Mouse (Mus musculus) G1E (cell line): Measurements from ENCODE around the gene Rap1gds1. TPM values are rescaled to one million over a fixed set of nuclear protein-coding genes. Genes with fewer than 3 reads are reported as not detected.

ENCODE experiments used
- ATAC-seq: 2 replicates; pipeline ENCODE4 v1.8.0; 2016; ENCODE audit warnings: mild to moderate bottlenecking; ENCODE audit not compliant: insufficient number of reproducible peaks, poor library complexity, low FRiP score, severe bottlenecking; ENCODE audit errors: extremely low read depth
- DNase-seq: peaks from one replicate; pipeline ENCODE4 v3.0.0; 2012; ENCODE audit warnings: low spot score
- H3K27me3 ChIP-seq: 2 replicates; pipeline ENCODE4 v1.6.1; 2012; ENCODE audit warnings: mild to moderate bottlenecking, low read length, inconsistent platforms; ENCODE audit not compliant: insufficient read depth
- H3K36me3 ChIP-seq: replicated peaks from 2 replicates; pipeline ENCODE3; 2012; ENCODE audit warnings: mild to moderate bottlenecking, inconsistent platforms
- H3K4me1 ChIP-seq: 2 replicates; pipeline ENCODE4 v1.6.1; 2012; ENCODE audit warnings: low read depth, low read length, inconsistent platforms, mixed read lengths; ENCODE audit not compliant: insufficient read depth
- H3K4me3 ChIP-seq: 2 replicates; pipeline ENCODE4 v1.5.1; 2012; ENCODE audit warnings: low read depth, mild to moderate bottlenecking, inconsistent platforms, low read length, moderate library complexity, mixed read lengths
- H3K9me3 ChIP-seq: replicated peaks from 2 replicates; pipeline ENCODE4 v1.6.1; 2012; ENCODE audit warnings: inconsistent platforms
- CTCF ChIP-seq: IDR thresholded peaks from 2 replicates; pipeline ENCODE4 v1.5.1; 2012; ENCODE audit warnings: low read depth, low read length, inconsistent platforms, mixed read lengths
- GATA1 ChIP-seq: IDR thresholded peaks from 2 replicates; pipeline ENCODE4 v1.6.1; 2012; ENCODE audit warnings: borderline replicate concordance, low read length, inconsistent platforms, mixed read lengths
- GATA2 ChIP-seq: IDR thresholded peaks from 2 replicates; pipeline ENCODE4 v1.6.1; 2012; ENCODE audit warnings: low read depth, low read length, inconsistent platforms, borderline replicate concordance
- POLR2AphosphoS5 ChIP-seq: IDR thresholded peaks from 2 replicates; pipeline ENCODE4 v1.6.1; 2012; ENCODE audit warnings: low read depth, low read length, inconsistent platforms; ENCODE audit not compliant: insufficient replicate concordance
- TAL1 ChIP-seq: conservative IDR thresholded peaks from 2 replicates; pipeline ENCODE4 v1.6.1; 2012; ENCODE audit warnings: low read depth, low read length, inconsistent platforms, mixed read lengths
- polyA plus RNA-seq: library from polyadenylated mRNA; stranded (reverse); fragments of >175 nt; gene quantifications from 2 replicates; pipeline ENCODE4 v1.2.3, GENCODE M21; 2012
- total RNA-seq, 2 experiments: library from RNA; stranded (forward) in 1 of 2; stranded (reverse) in 1 of 2; fragments of 200-1000 nt in 1 of 2; fragments of >200 nt in 1 of 2; fragmentation: Nextera tagmentation in 1 of 2; gene quantifications; 2 replicates each; pipeline ENCODE4 v1.2.3; 2014 to 2017

Gene Rap1gds1
- total and polyA plus RNA-seq, 3 experiments, result 8.5 to 74.9 (median 35.4) TPM

- ATAC-seq, result no peak
- H3K4me1 ChIP-seq, result peaks cover 4% of the 10 kb centered on the region; the same call in 1 of the 2 replicates
These were observed 10.9 kb downstream of the Rap1gds1 start for GRCm38 (mm10) chr3:139064076-139064475.

DNA sequence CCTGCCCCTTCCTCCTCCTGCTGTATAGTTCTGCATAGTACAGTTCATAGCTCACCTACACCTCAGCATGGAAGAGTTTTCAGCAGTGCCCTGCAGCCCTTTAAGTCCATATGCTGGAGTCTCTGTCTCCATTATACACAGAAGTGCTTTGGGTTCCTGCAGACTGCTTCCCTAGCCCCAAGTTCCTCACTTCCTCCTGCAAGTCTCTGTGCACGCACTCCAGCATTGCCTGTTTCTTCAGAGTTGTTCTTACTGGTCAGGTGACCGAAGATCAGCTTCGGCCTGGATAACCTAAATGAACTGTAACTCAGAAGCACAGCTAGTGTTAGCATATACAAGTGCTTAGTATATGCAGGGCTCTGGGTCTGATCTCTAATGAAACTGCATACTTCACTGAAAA lies 12.9 kb downstream of the Rap1gds1 start:
- H3K4me3 ChIP-seq, result no peak overlapping the region
- no peak for DNase-seq
- H3K9me3 ChIP-seq, result no peaks in the 10 kb centered on the region
- no peaks in the 10 kb centered on the region for H3K27me3 ChIP-seq
- peaks cover 37% of the 10 kb centered on the region for H3K36me3 ChIP-seq
- no peak for TF ChIP-seq POLR2AphosphoS5
- no peak for TF ChIP-seq TAL1
- no peak for TF ChIP-seq GATA2
- no peak for TF ChIP-seq CTCF
- TF ChIP-seq GATA1, result no peak
- ATAC-seq, result no peak; the same call in 1 of the 2 replicates
- peaks cover 4% of the 10 kb centered on the region; the same call in 1 of the 2 replicates for H3K4me1 ChIP-seq

More at GRCm38 (mm10) chr3:139064076-139064475, 10.9 kb downstream of the Rap1gds1 start:
- no peak for DNase-seq
- H3K4me3 ChIP-seq, result no peak overlapping the region
- H3K36me3 ChIP-seq, result peaks cover 42% of the 10 kb centered on the region
- no peak for TF ChIP-seq TAL1
- TF ChIP-seq POLR2AphosphoS5, result no peak
- TF ChIP-seq CTCF, result no peak
- no peak for TF ChIP-seq GATA1
- no peak for TF ChIP-seq GATA2
- H3K9me3 ChIP-seq, result no peaks in the 10 kb centered on the region
- no peaks in the 10 kb centered on the region for H3K27me3 ChIP-seq

DNA sequence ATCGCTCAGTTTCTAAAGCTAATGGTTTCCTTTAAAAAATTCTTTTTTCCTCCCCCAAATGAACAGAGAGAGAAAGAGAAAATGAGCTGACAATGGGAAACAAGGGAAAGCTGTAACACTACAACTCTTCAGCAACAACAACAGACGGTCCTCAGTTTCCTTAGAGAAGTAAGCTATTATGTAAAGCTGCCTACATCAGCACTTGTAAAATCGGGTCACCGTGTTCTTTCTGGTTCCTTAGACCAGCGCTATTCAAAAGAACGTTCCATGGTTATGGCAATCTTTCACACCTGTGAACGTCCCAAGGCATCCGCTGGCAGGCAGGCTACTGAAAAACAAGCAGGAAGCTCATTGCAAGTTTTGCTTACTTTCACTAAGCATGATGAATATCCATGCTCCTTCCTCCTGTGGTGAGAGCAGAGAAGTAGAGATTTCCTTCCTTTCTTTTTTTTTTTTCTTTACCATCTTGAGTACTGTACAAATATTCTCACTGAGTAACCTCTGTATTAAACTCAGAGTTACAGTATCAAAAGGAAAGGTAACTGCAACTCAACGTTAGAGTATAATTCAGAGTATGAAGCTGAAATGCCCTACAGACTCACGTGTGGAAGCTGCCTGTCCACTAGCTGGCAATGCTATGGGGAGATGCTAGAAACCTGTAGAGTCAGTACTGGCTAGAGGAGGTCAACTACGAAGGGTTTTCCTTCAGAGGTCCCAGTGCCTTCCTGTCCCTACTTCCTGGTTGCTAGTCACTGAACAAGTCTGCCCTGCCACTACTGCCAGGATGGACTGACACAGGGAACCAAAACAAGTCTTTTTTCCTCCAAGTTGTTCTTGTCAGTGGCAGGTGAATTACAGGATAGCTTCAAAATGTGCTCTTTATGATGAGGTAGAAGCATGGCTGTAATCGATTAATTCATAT lies 26.0 kb downstream of the Rap1gds1 start:
- TF ChIP-seq GATA2 (no peak), CTCF (no peak), TAL1 (no peak), POLR2AphosphoS5 (no peak), GATA1 (no peak)
- ATAC-seq (no peak), DNase-seq (no peak)
- Histone ChIP-seq H3K9me3 (no peaks in the 10 kb centered on the region), H3K36me3 (peaks cover 40% of the 10 kb centered on the region), H3K4me1 (no peaks in the 10 kb centered on the region), H3K4me3 (no peak overlapping the region), H3K27me3 (no peaks in the 10 kb centered on the region)

- no peak for TF ChIP-seq GATA1
- no peak for TF ChIP-seq GATA2
- no peak for TF ChIP-seq TAL1
- Histone ChIP-seq H3K27me3 (no peaks in the 10 kb centered on the region), H3K9me3 (peaks cover 2% of the 10 kb centered on the region; the same call in 1 of the 2 replicates), H3K4me1 (peaks cover 4% of the 10 kb centered on the region), H3K36me3 (peaks cover 47% of the 10 kb centered on the region), H3K4me3 (no peak overlapping the region)
- ATAC-seq, result no peak
- DNase-seq, result no peak
These were observed 32.6 kb downstream of the Rap1gds1 start for GRCm38 (mm10) chr3:139042433-139042854.

- ATAC-seq (0 out of 2 replicates have a peak, but pooled peaks have one; percentile 8), DNase-seq (no peak)
These were observed 33.1 kb downstream of the Rap1gds1 start for GRCm38 (mm10) chr3:139041921-139042320.

DNA sequence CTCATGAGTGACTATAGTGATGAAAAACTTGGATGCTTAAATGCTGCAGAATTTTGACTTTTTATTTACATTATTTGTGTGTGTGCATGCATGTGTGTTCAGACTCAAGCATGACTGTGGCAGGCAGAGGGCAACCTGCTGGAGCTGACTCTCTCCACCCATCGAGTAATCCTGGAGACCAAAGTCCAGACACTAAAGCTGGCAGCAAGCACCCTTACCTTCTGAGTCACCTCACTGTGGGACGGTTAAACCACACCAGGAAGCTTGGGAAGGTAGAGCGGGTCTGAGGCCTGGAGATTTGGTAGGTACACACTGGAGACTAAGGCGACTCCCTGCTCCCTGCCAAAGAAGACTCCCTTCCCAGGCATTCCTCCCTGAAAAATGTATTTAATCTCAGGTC lies 38.0 kb downstream of the Rap1gds1 start:
- Histone ChIP-seq H3K27me3 (no peaks in the 10 kb centered on the region), H3K9me3 (peaks cover 2% of the 10 kb centered on the region; the same call in 1 of the 2 replicates), H3K36me3 (peaks cover 40% of the 10 kb centered on the region), H3K4me3 (no peak overlapping the region), H3K4me1 (peaks cover 3% of the 10 kb centered on the region)
- DNase-seq, result no peak
- ATAC-seq, result no peak
- TF ChIP-seq GATA1 (no peak), CTCF (no peak), GATA2 (no peak), TAL1 (no peak), POLR2AphosphoS5 (no peak)

More at GRCm38 (mm10) chr3:139041921-139042320, 33.1 kb downstream of the Rap1gds1 start:
- TF ChIP-seq GATA1, result no peak
- TF ChIP-seq GATA2, result no peak
- no peak for TF ChIP-seq TAL1
- no peak for TF ChIP-seq CTCF
- no peak for TF ChIP-seq POLR2AphosphoS5
- H3K36me3 ChIP-seq, result peaks cover 46% of the 10 kb centered on the region
- no peaks in the 10 kb centered on the region for H3K27me3 ChIP-seq
- peaks cover 2% of the 10 kb centered on the region; the same call in 1 of the 2 replicates for H3K9me3 ChIP-seq
- H3K4me3 ChIP-seq, result no peak overlapping the region
- H3K4me1 ChIP-seq, result peaks cover 4% of the 10 kb centered on the region
